Mouse (Mus musculus) thymus, postnatal 10 days (tissue): ENCODE results near the gene B4gat1.

ENCODE experiments used
- DNase-seq, 2 experiments: peaks; one replicate each; pipeline ENCODE4 v3.0.0; 2021; ENCODE audit warnings: low spot score in 2 of 2

The B4gat1 gene

GRCm38 (mm10) chr19:5032686-5033085 lies 5.9 kb upstream of the B4gat1 start:
- no peak for DNase-seq

GRCm38 (mm10) chr19:5036577-5036976 lies 2.0 kb upstream of the B4gat1 start:
- no peak for DNase-seq

- DNase-seq = peak; percentile 35 to 45
These were observed 701 bp upstream of the B4gat1 start for GRCm38 (mm10) chr19:5037678-5038571.

- peak in 1 of 2 experiments; percentile 8 for DNase-seq
These were observed 882 bp downstream of the B4gat1 start for GRCm38 (mm10) chr19:5039301-5040114.

- DNase-seq = peak; percentile 73 to 74
These were observed 2.4 kb downstream of the B4gat1 start, which contains the start of gene Brms1 for GRCm38 (mm10) chr19:5040862-5041523. Gene Brms1 (plus strand): TSS chr19:5041354.

- DNase-seq = no peak
These were observed 3.0 kb downstream of the B4gat1 start for GRCm38 (mm10) chr19:5041588-5041987.

GRCm38 (mm10) chr19:5045531-5045930 lies 6.9 kb downstream of the B4gat1 start:
- DNase-seq = no peak

GRCm38 (mm10) chr19:5048138-5049056 lies 9.8 kb downstream of the B4gat1 start:
- DNase-seq = no peak

GRCm38 (mm10) chr19:5049325-5049724 lies 10.7 kb downstream of the B4gat1 start:
- DNase-seq = no peak

GRCm38 (mm10) chr19:5050047-5050905 lies 11.7 kb downstream of the B4gat1 start, which contains the start of gene Rin1:
Gene Rin1 (plus strand): TSS chr19:5050481.
- DNase-seq = no peak

- no peak for DNase-seq
These were observed 12.4 kb downstream of the B4gat1 start for GRCm38 (mm10) chr19:5051031-5051430.

- no peak for DNase-seq
These were observed 12.9 kb downstream of the B4gat1 start for GRCm38 (mm10) chr19:5051515-5051914.

GRCm38 (mm10) chr19:5052166-5052822 lies 13.7 kb downstream of the B4gat1 start:
- DNase-seq = no peak

GRCm38 (mm10) chr19:5052853-5053252 lies 14.2 kb downstream of the B4gat1 start:
- no peak for DNase-seq

- peak in 1 of 2 experiments; percentile 55 for DNase-seq
These were observed 15.3 kb downstream of the B4gat1 start for GRCm38 (mm10) chr19:5053909-5054308.

- peak in 1 of 2 experiments; percentile 49 for DNase-seq
These were observed 17.6 kb downstream of the B4gat1 start for GRCm38 (mm10) chr19:5056251-5056650.

GRCm38 (mm10) chr19:5057876-5058775 lies 19.5 kb downstream of the B4gat1 start:
- no peak for DNase-seq
